Mouse (Mus musculus) olfactory bulb, adult 2 months (tissue): Measurements from ENCODE around the gene Ppp2r5e. TPM values are rescaled to one million over a fixed set of nuclear protein-coding genes. Genes with fewer than 3 reads are reported as not detected.

Source experiments
- H3K27ac ChIP-seq: fragments of 200-500 bp; 2 replicates; pipeline ENCODE4 v1.5.1; 2012; ENCODE audit warnings: low read depth, low read length; ENCODE audit not compliant: insufficient read depth
- H3K4me1 ChIP-seq: fragments of 200-500 bp; 2 replicates; pipeline ENCODE4 v1.6.1; 2012; ENCODE audit warnings: low read length; ENCODE audit not compliant: control insufficient read depth, insufficient read depth
- H3K4me3 ChIP-seq: fragments of 200-500 bp; 2 replicates; pipeline ENCODE4 v1.5.1; 2012; ENCODE audit warnings: mild to moderate bottlenecking, low read depth, low read length, moderate library complexity; ENCODE audit not compliant: insufficient read depth
- CTCF ChIP-seq: fragments of 200-500 bp; IDR thresholded peaks from 2 replicates; pipeline ENCODE4 v1.5.1; 2012; ENCODE audit warnings: low read depth, mild to moderate bottlenecking, low read length, moderate library complexity; ENCODE audit not compliant: insufficient read depth
- POLR2A ChIP-seq: fragments of 200-500 bp; IDR thresholded peaks from 2 replicates; pipeline ENCODE4 v1.6.1; 2012; ENCODE audit warnings: mild to moderate bottlenecking, low read depth, low read length, moderate library complexity; ENCODE audit not compliant: insufficient read depth
- WGBS: fragments of 180-500 bp; shearing (Covaris S2); methylation state at CpG from one replicate; pipeline ENCODE4 v1.1.7; 2018; 5-methylcytosine and 5-hydroxymethylcytosine counted together
- polyA plus RNA-seq: library from polyadenylated mRNA; stranded (reverse); fragments of >200 nt; gene quantifications from 2 replicates; pipeline ENCODE4 v1.2.4, GENCODE M21; 2012; ENCODE audit warnings: low replicate concordance; ENCODE audit not compliant: missing spikeins, insufficient read depth, insufficient read length

The Ppp2r5e gene
- polyA plus RNA-seq, 1 experiment: 553 TPM

GRCm38 (mm10) chr12:75424817-75425216, 171.2 kb downstream of the Ppp2r5e start:
- Histone ChIP-seq H3K4me1 (peaks cover 3% of the 10 kb centered on the region), H3K27ac (no peak overlapping the region), H3K4me3 (no peak overlapping the region)
- no peak for TF ChIP-seq CTCF
- TF ChIP-seq POLR2A: no peak
- WGBS: 80% methylated on average over 4 of the region's 4 CpGs

- no peak overlapping the region for H3K4me3 ChIP-seq
- peaks cover 3% of the 10 kb centered on the region for H3K4me1 ChIP-seq
- H3K27ac ChIP-seq: no peak overlapping the region
- no peak for TF ChIP-seq POLR2A
- WGBS: 41% methylated on average over 7 of the region's 7 CpGs
These were observed 171.7 kb downstream of the Ppp2r5e start for GRCm38 (mm10) chr12:75424359-75424758.

GRCm38 (mm10) chr12:75416681-75417080, 179.4 kb downstream of the Ppp2r5e start, which contains the start of gene Gphb5:
TSS of gene Gphb5 (minus strand) at chr12:75416781.
- H3K4me3 ChIP-seq: no peak within 1 kb of the TSS
- TF ChIP-seq CTCF (no peak), POLR2A (no peak)
- no peak within 1 kb of the TSS for H3K27ac ChIP-seq
- WGBS: 90% methylated on average over 4 of the region's 4 CpGs
- H3K4me1 ChIP-seq: no peaks in the 10 kb centered on the region

- WGBS: 79% methylated on average over 6 of the region's 6 CpGs
- no peaks in the 10 kb centered on the region for H3K4me1 ChIP-seq
- H3K4me3 ChIP-seq: no peak overlapping the region
- no peak overlapping the region for H3K27ac ChIP-seq
- TF ChIP-seq CTCF: no peak
- no peak for TF ChIP-seq POLR2A
These were observed 181.1 kb downstream of the Ppp2r5e start for GRCm38 (mm10) chr12:75414991-75415390.

- Histone ChIP-seq H3K27ac (no peak overlapping the region), H3K4me1 (no peaks in the 10 kb centered on the region)
- 91% methylated on average over 9 of the region's 9 CpGs for WGBS
These were observed 183.1 kb downstream of the Ppp2r5e start for GRCm38 (mm10) chr12:75412964-75413363.

More at GRCm38 (mm10) chr12:75412964-75413363, 183.1 kb downstream of the Ppp2r5e start:
- no peak for TF ChIP-seq CTCF
- TF ChIP-seq POLR2A: no peak
- H3K4me3 ChIP-seq: no peak overlapping the region

Other genes with a start within 250 kb of the Ppp2r5e start
- not detected in 2 replicates for gene Gphb5, start 179.5 kb downstream of the Ppp2r5e start, polyA plus RNA-seq
- not detected in 2 replicates for gene Wdr89, start 73.3 kb upstream of the Ppp2r5e start, polyA plus RNA-seq
- not detected in 2 replicates for gene Sgpp1, start 139.5 kb upstream of the Ppp2r5e start, polyA plus RNA-seq
- gene Syne2, start 221.9 kb upstream of the Ppp2r5e start, polyA plus RNA-seq: not detected in 2 replicates